Mouse (Mus musculus) thymus, adult 2 months (tissue): ENCODE data around the gene Ccdc69. TPM values are rescaled to one million over a fixed set of nuclear protein-coding genes. Genes with fewer than 3 reads are reported as not detected.
"Not testable (repeated sequence)": the region's sequence is repeated elsewhere in the genome, so short reads cannot be mapped to it uniquely, and the experiment has no call there.

ENCODE experiments used
- DNase-seq: peaks from one replicate; pipeline ENCODE4 v3.0.0; 2021
- H3K27ac ChIP-seq: fragments of 200-500 bp; 2 replicates; pipeline ENCODE4 v1.5.1; 2012; ENCODE audit warnings: low read length, control low read depth; ENCODE audit not compliant: control insufficient read depth, insufficient read depth
- H3K27me3 ChIP-seq: fragments of 200-500 bp; 2 replicates; pipeline ENCODE4 v1.6.1; 2012; ENCODE audit warnings: mild to moderate bottlenecking, low read length, moderate library complexity, mixed read lengths; ENCODE audit not compliant: control insufficient read depth, insufficient read depth
- H3K36me3 ChIP-seq: fragments of 200-500 bp; 2 replicates; pipeline ENCODE4 v1.6.1; 2012; ENCODE audit warnings: mild to moderate bottlenecking, low read length, moderate library complexity; ENCODE audit not compliant: control insufficient read depth, insufficient read depth
- H3K4me1 ChIP-seq: fragments of 200-500 bp; replicated peaks from 2 replicates; pipeline ENCODE4 v1.6.1; 2012; ENCODE audit warnings: low read length; ENCODE audit not compliant: control insufficient read depth, insufficient read depth
- H3K4me3 ChIP-seq: fragments of 200-500 bp; 2 replicates; pipeline ENCODE4 v1.5.1; 2012; ENCODE audit warnings: mild to moderate bottlenecking, low read length, control low read depth, moderate library complexity; ENCODE audit not compliant: control insufficient read depth, insufficient read depth
- CTCF ChIP-seq: fragments of 200-500 bp; IDR thresholded peaks from 2 replicates; pipeline ENCODE4 v1.5.1; 2012; ENCODE audit warnings: mild to moderate bottlenecking, control low read depth, low read length, moderate library complexity, borderline replicate concordance; ENCODE audit not compliant: control insufficient read depth, poor library complexity, insufficient read depth; ENCODE audit errors: extremely low read depth
- POLR2A ChIP-seq: fragments of 200-500 bp; IDR thresholded peaks from 2 replicates; pipeline ENCODE4 v1.6.1; 2012; ENCODE audit warnings: mild to moderate bottlenecking, low read length, control low read depth, moderate library complexity; ENCODE audit not compliant: control insufficient read depth, poor library complexity, insufficient read depth; ENCODE audit errors: extremely low read depth
- WGBS: fragments of 180-500 bp; shearing (Covaris S2); methylation state at CpG from one replicate; pipeline ENCODE4 v1.1.7; 2018; 5-methylcytosine and 5-hydroxymethylcytosine counted together
- polyA plus RNA-seq: library from polyadenylated mRNA; depleted of rRNA; stranded (reverse); fragments of >200 nt; gene quantifications from 2 replicates; pipeline ENCODE4 v1.2.3, GENCODE M21; 2012

The Ccdc69 gene
- polyA plus RNA-seq, 1 experiment: 16.5 TPM

DNA sequence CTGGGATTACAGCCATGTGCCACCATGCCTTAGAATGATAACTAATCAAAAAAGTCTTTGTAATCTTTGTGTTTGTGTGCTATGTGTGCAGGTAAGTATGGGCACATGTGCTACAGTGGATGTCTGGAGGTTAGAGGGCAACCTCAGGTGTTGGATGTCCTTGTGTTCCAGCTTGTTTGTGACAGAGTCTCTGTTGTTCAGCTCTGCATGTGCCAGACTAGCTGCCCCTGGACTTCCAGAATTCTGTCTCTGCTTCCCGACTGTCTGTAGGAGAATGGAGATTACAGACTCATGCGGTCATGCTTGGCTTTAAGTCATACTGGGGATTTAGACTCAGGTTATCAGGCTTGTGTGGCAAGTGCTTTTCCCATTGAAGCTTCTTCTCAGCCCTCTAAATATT is 36.4 kb upstream of the Ccdc69 start:
- H3K27me3 ChIP-seq: no peaks in the 10 kb centered on the region
- TF ChIP-seq CTCF (no peak), POLR2A (no peak)
- 94% methylated on average over 2 of the region's 2 CpGs for WGBS
- no peak for DNase-seq
- no peak overlapping the region for H3K27ac ChIP-seq
- H3K4me3 ChIP-seq: no peak overlapping the region
- no peaks in the 10 kb centered on the region for H3K36me3 ChIP-seq
- H3K4me1 ChIP-seq: peaks cover 12% of the 10 kb centered on the region

DNA sequence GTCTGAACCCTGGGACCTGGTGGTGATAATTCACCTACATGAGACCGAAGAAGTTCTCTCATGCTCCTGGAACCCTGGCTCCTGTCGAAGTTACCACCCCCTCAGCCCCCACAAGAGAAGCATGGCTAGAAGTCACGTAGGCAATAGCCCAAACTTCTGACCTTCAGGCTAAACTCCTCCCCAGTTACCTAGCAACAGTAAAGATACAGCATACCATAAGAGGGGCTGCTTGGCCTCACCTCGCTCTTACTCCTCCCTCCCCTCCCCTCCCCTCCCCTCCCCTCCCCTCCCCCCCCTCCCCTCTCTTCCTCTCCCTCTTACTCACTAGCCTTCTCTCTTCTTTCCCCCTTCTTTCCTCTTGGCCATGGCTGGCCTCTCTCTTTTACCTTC is 35.9 kb upstream of the Ccdc69 start:
- not testable (repeated sequence) for DNase-seq, H3K36me3 ChIP-seq, H3K4me3 ChIP-seq, H3K27me3 ChIP-seq
- 43% methylated on average over 4 of the region's 4 CpGs for WGBS
- Histone ChIP-seq H3K4me1 (peaks cover 12% of the 10 kb centered on the region), H3K27ac (peak overlapping the region; percentile 72)

DNA sequence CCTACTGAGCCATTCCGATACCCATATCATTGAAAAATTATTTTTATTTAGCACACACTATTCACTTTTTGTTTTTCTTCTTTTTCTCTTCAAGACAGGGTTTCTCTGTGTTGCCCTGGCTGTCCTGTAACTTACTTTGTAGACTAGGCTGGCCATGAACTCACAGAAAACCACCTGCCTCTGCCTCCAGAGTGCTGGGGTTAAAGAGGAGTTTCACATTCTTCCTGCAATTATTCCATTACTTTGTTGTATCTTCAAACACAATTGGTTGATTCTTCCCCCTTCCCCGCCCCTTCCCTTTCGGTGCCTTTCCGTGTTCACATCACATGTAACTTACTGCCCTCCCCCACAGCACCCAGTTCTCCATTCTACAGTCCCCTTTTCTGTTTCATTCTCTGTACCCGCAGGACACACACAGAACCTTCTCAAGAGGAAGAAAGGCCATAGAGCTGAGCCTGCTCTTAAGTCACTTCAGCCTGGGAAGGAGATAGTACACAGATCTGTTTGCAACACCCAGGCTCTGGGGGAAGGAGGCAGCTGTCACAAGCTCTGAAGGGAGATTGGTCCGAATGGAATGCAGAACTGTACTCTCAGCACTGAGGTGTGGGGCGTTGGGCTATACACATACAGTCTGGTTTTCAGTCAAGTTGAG is 35.4 kb upstream of the Ccdc69 start:
- peak overlapping the region; percentile 72 for H3K27ac ChIP-seq
- TF ChIP-seq POLR2A (no peak), CTCF (no peak)
- 25% methylated on average over 7 of the region's 7 CpGs for WGBS
- H3K4me1 ChIP-seq: peaks cover 12% of the 10 kb centered on the region
- H3K4me3 ChIP-seq: no peak overlapping the region
- H3K27me3 ChIP-seq: no peaks in the 10 kb centered on the region
- DNase-seq: peak; percentile 47
- no peaks in the 10 kb centered on the region for H3K36me3 ChIP-seq

DNA sequence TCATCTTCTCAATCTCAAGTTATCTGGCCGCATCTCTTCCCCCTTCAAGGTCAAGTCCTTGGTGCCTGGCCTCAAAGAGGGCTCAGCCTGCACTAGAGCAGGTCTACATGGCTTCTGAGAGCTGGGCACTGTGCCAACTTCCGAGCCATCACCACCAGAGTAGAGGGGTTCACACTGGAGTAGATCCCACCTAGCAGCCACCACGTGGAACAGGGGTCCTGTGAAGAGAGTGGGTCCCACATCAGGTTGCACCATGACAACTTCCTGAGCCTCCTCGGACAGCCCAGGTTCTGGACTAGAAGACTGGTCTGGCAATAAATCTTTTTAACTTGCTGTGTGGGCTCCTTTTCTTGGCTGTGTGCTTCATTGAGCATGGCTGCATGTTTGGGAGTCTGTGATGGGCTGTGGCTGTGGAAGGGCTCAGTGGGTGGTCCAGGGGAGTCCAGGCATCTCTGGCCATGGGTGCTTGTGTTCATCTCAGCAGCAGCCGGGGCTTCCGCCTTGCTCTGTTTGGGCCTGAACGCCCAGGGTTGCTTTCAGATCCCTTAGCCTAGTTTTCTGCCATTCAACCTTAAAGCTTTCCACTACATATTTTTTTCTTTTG is 32.7 kb upstream of the Ccdc69 start:
- Histone ChIP-seq H3K36me3 (no peaks in the 10 kb centered on the region), H3K27me3 (no peaks in the 10 kb centered on the region), H3K4me3 (no peak overlapping the region), H3K27ac (no peak overlapping the region), H3K4me1 (peaks cover 27% of the 10 kb centered on the region)
- TF ChIP-seq CTCF (no peak), POLR2A (no peak)
- 87% methylated on average over 7 of the region's 7 CpGs for WGBS
- no peak for DNase-seq

DNA sequence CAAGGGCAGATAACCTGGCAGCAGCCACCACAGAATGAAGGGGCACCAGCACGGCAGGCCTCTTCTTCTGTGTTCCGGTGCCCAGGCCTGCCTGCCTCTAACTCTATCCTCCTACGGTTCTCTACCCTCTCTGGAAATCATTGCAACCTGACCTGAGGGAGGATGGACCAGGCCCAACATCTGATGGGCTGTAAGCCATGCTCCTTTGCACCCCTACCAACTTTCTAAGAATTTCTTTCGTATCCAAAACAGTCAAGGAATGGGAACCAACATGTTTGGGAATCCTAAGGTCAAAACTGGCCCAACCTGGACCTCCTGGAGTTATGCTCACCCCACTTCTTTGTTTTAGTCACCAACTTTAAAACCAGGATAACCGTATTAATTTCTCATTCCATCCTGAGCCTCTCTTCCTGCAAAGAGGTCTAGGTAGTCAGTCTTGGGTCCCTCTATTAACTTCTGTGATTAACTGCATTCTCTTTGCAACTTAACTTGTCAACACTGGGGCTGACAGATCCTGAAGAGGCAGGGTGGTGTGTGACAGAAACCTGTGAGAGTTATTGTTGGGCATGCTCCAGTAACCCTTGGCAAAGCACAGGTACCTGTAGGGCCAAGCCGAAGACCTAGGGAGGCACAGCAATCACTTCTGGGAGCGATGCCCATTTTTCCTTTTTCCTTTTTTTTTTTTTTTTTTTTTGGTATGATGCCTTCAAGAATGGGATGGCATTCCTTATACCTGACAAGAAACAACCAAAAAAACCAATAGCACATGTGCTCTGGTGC is 31.8 kb upstream of the Ccdc69 start:
- Histone ChIP-seq H3K4me1 (peaks cover 27% of the 10 kb centered on the region), H3K4me3 (no peak overlapping the region), H3K27ac (no peak overlapping the region), H3K27me3 (no peaks in the 10 kb centered on the region), H3K36me3 (0 out of 2 replicates have a peak, but pooled peaks cover 4% of the 10 kb centered on the region)
- no peak for TF ChIP-seq CTCF
- TF ChIP-seq POLR2A: no peak
- WGBS: 98% methylated on average over 7 of the region's 7 CpGs
- DNase-seq: no peak

DNA sequence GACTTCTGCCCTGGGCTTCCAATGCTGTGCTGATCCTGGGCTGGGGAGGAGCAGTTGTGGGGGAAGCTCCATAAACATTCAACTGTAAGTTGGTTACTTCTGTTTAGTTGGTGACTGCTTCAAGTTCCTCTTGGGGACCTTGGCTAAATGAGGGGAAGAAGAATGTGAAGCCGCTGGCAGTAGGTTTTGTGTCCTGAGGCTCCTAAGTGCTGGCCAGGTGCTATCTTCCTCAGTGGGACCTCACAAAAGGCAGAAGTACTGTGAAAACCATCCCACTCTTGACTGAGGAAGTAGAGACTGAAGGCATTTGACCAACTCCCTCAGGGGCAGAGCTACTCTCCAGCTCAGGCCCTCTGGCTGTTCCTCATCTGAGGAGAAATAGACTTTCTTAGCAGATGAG is 28.7 kb upstream of the Ccdc69 start:
- Histone ChIP-seq H3K27me3 (no peaks in the 10 kb centered on the region), H3K4me3 (no peak overlapping the region), H3K27ac (no peak overlapping the region), H3K4me1 (peaks cover 17% of the 10 kb centered on the region), H3K36me3 (0 out of 2 replicates have a peak, but pooled peaks cover 5% of the 10 kb centered on the region)
- WGBS: 72% methylated on average over 1 of the region's 1 CpGs
- no peak for TF ChIP-seq CTCF
- no peak for TF ChIP-seq POLR2A
- no peak for DNase-seq
